Mouse (Mus musculus) megakaryocyte, embryonic 14.5 days (primary cell): Measurements from ENCODE around the gene Timm13.

Source experiments
- FLI1 ChIP-seq: IDR thresholded peaks from 2 replicates; pipeline ENCODE4 v1.6.1; 2012; ENCODE audit warnings: low read length, inconsistent platforms, mixed read lengths
- GATA1 ChIP-seq: IDR thresholded peaks from 3 replicates; pipeline ENCODE4 v1.6.1; 2012; ENCODE audit warnings: mixed read lengths, low read length, inconsistent platforms, borderline replicate concordance

- no peak for TF ChIP-seq GATA1
- TF ChIP-seq FLI1 = no peak
Measured at GRCm38 (mm10) chr10:80943701-80944100, 42.9 kb upstream of the Timm13 start.
